Mouse (Mus musculus) naive thymus-derived CD4-positive, alpha-beta T cell, adult 5 months (primary cell): ENCODE data around the gene Map3k5. TPM values are rescaled to one million over a fixed set of nuclear protein-coding genes. Genes with fewer than 3 reads are reported as not detected.

Experiments
- polyA plus RNA-seq: library from polyadenylated mRNA; unstranded; fragments of 100-300 nt; shearing (Covaris generic); gene quantifications from one replicate; pipeline ENCODE4 v1.2.1, GENCODE M21; 2017

The Map3k5 gene
- 29.5 TPM for polyA plus RNA-seq

DNA sequence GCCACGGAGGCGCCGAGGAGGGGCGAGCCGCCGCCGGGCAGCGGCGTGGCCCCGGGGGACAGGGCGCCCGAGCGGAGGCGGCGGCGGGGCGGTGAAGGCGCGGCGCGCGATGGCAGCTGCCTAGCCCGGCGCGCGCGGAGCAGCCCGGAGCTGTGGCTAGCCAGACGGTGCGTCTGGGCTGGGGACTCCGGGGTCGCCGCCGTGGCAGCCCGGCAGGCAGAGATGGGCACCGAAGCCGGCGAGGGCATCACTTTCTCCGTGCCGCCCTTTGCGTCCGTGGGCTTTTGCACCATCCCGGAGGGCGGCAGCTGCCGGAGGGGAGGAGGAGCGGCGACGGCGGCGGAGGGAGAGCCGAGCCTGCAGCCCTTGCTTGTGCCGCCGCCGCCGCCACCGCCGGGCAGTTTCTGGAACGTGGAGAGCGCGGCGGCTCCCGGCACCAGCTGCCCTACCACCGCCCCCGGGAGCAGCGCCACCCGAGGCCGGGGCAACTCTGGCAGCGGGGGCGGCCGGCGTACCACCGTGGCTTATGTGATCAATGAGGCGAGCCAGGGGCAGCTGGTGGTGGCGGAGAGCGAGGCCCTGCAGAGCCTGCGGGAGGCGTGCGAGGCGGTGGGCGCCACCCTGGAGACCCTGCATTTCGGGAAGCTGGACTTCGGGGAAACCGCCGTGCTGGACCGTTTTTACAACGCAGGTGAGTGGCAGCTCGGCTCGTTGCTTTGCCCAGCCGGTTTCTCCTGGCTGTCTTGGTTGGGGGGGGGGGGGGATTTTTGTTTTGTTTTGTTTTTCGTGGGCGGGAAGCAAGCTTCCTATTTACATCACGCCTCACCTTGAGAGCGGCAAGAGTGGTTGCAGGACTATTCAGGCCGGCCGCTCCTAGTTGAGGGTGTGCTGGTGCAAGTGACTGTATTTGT, at the start of gene Map3k5:
TSS of gene Map3k5 (plus strand) at position 89 of the 911 bp plus-strand sequence.

GRCm38 (mm10) chr10:19907246-19907804, 26.9 kb upstream of the Map3k5 start, which contains the start of gene Pex7:
Pex7 (minus strand) TSS chr10:19907689.

DNA sequence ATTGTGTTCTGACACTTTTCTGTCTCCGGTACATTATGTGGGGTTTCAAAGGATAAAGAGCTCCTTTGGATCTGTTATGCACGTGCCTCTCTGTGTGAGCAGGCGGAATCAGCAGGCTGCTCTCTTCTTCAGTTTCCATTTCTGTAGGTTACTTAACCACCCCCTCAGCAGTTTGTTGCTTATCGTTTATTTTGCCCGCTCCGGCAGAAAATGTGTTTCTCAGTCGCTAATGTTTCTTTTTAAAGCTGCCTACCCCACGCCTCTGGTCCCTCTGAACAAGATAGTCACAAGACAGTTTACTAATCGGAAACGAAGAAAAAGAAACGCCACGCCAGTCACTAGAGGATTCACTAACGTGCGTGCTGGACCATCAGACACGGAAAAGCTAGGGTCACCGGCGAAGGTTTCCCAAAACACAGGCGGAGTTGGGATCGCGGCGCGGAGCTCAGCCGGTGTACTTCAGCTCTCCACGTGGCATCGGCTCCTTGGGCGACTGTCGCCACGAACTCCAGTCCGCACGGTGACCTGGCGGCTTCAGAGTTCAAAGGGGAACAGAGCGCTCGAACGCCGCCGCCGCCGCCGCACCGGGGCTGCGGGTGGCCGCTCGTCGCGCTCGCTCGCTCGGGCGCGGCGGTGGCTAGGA, 214.0 kb downstream of the Map3k5 start, which contains the start of gene Map7:
TSS of gene Map7 (plus strand) at position 342 of the 643 bp plus-strand sequence.

Other genes starting within 250 kb of the Map3k5 start
- gene Il20ra, start 221.9 kb upstream of the Map3k5 start, polyA plus RNA-seq: not detected
- not detected for gene Slc35d3, start 83.0 kb upstream of the Map3k5 start, polyA plus RNA-seq
- 19.2 TPM for gene Pex7, start 26.8 kb upstream of the Map3k5 start, polyA plus RNA-seq
- gene Map7, start 214.0 kb downstream of the Map3k5 start, polyA plus RNA-seq: 16.2 TPM